Mouse (Mus musculus) liver, embryonic 14.5 days (tissue): Measurements from ENCODE around the gene Abca3.

ENCODE experiments used
- CTCF ChIP-seq: IDR thresholded peaks from 2 replicates; pipeline ENCODE4 v1.5.1; 2016; ENCODE audit warnings: antibody characterized with exemption, low read depth, control low read depth
- EP300 ChIP-seq: IDR thresholded peaks from 2 replicates; pipeline ENCODE4 v1.6.1; 2016; ENCODE audit warnings: antibody characterized with exemption, low read depth

DNA sequence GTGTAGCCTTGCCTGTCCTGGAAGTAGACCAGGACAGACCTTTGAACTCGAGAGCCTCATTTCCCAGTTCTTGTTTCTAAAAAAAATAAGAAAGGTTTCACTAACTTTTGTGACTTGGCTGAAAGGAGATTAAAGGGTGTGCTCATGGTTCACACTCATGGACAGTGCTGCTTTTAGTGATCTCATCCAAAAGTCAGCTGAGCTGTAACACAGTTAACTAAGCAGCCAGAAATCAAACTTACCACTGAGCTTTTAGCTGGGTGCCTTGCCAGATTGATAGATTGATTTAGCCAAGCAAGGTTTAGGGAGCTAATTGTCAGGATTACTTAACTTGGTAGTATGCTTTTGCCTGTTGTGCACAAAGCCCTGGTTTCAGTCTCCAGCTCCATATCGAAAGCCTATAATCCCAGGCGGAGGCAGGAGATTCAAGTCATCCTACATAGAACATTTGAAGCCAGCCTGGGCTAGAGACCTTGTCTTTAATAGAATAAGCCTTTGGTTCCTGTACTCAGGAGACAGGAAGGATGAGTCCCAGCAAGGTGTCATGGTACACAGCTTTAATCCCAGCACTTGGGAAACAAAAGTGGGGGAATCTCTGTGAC, 64.4 kb downstream of the Abca3 start:
- no peak for TF ChIP-seq CTCF
- no peak for TF ChIP-seq EP300
